Mouse (Mus musculus): ENCODE measurements around the gene Ccdc171. TPM values are rescaled to one million over a fixed set of nuclear protein-coding genes. Genes with fewer than 3 reads are reported as not detected.

Gene Ccdc171
- polyA plus RNA-seq, 1 experiment from 2014 or later, result 6.5 TPM

GRCm38 (mm10) chr4:83794930-83795459 is 269.6 kb downstream of the Ccdc171 start:
- WGBS, result 67% methylated on average over 5 of the region's 5 CpGs
- Histone ChIP-seq H3K4me3 (ENCODE audit: low read depth, low read length) (no peak overlapping the region), H3K36me3 (ENCODE audit: control insufficient read depth, insufficient read depth, low read length) (no peaks in the 10 kb centered on the region)

GRCm38 (mm10) chr4:83797976-83798375 is 272.6 kb downstream of the Ccdc171 start:
- ATAC-seq (ENCODE audit: insufficient number of reproducible peaks, insufficient read depth, low FRiP score, low read depth), result no peak
- Histone ChIP-seq H3K9ac (replicated peaks; ENCODE audit: low read depth, low read length) (no peak overlapping the region), H3K4me2 (replicated peaks; ENCODE audit: low read depth, low read length) (no peak overlapping the region)

More at GRCm38 (mm10) chr4:83794930-83795459, 269.6 kb downstream of the Ccdc171 start:
- H3K27ac ChIP-seq (ENCODE audit: low read length), result no peak overlapping the region
- no peaks in the 10 kb centered on the region for H3K27me3 ChIP-seq (ENCODE audit: control insufficient read depth, insufficient read depth, low read length)
- ATAC-seq (ENCODE audit: insufficient number of reproducible peaks, insufficient read depth, low FRiP score, low read depth), result no peak
- H3K4me1 ChIP-seq (ENCODE audit: control insufficient read depth, insufficient read depth, low read length), result no peaks in the 10 kb centered on the region
- no peak overlapping the region for H3K9ac ChIP-seq (replicated peaks; ENCODE audit: low read depth, low read length)
- no peaks in the 10 kb centered on the region for H3K9me3 ChIP-seq (ENCODE audit: control insufficient read depth, low read depth, low read length)
- no peak overlapping the region for H3K4me2 ChIP-seq (replicated peaks; ENCODE audit: low read depth, low read length)

GRCm38 (mm10) chr4:83798674-83799430 is 273.5 kb downstream of the Ccdc171 start:
- no peak for ATAC-seq (ENCODE audit: insufficient number of reproducible peaks, insufficient read depth, low FRiP score, low read depth)
- WGBS, result 62% methylated on average over 21 of the region's 21 CpGs
- Histone ChIP-seq H3K36me3 (ENCODE audit: control insufficient read depth, insufficient read depth, low read length) (no peaks in the 10 kb centered on the region), H3K9me3 (ENCODE audit: control insufficient read depth, low read depth, low read length) (no peaks in the 10 kb centered on the region), H3K4me1 (ENCODE audit: control insufficient read depth, insufficient read depth, low read length) (no peaks in the 10 kb centered on the region), H3K27ac (ENCODE audit: low read length) (no peak overlapping the region), H3K4me3 (ENCODE audit: low read depth, low read length) (no peak overlapping the region), H3K4me2 (replicated peaks; ENCODE audit: low read depth, low read length) (no peak overlapping the region), H3K9ac (replicated peaks; ENCODE audit: low read depth, low read length) (no peak overlapping the region), H3K27me3 (ENCODE audit: control insufficient read depth, insufficient read depth, low read length) (no peaks in the 10 kb centered on the region)

More at GRCm38 (mm10) chr4:83797976-83798375, 272.6 kb downstream of the Ccdc171 start:
- Histone ChIP-seq H3K27ac (ENCODE audit: low read length) (no peak overlapping the region), H3K4me3 (ENCODE audit: low read depth, low read length) (no peak overlapping the region), H3K36me3 (ENCODE audit: control insufficient read depth, insufficient read depth, low read length) (no peaks in the 10 kb centered on the region), H3K27me3 (ENCODE audit: control insufficient read depth, insufficient read depth, low read length) (no peaks in the 10 kb centered on the region), H3K9me3 (ENCODE audit: control insufficient read depth, low read depth, low read length) (no peaks in the 10 kb centered on the region), H3K4me1 (ENCODE audit: control insufficient read depth, insufficient read depth, low read length) (no peaks in the 10 kb centered on the region)
- WGBS, result 82% methylated on average over 14 of the region's 14 CpGs

- Histone ChIP-seq H3K4me1 (ENCODE audit: control insufficient read depth, insufficient read depth, low read length) (no peaks in the 10 kb centered on the region), H3K4me2 (replicated peaks; ENCODE audit: low read depth, low read length) (no peak overlapping the region), H3K9me3 (ENCODE audit: control insufficient read depth, low read depth, low read length) (no peaks in the 10 kb centered on the region), H3K27ac (ENCODE audit: low read length) (no peak overlapping the region), H3K27me3 (ENCODE audit: control insufficient read depth, insufficient read depth, low read length) (no peaks in the 10 kb centered on the region), H3K4me3 (ENCODE audit: low read depth, low read length) (no peak overlapping the region), H3K36me3 (ENCODE audit: control insufficient read depth, insufficient read depth, low read length) (no peaks in the 10 kb centered on the region), H3K9ac (replicated peaks; ENCODE audit: low read depth, low read length) (no peak overlapping the region)
- ATAC-seq (ENCODE audit: insufficient number of reproducible peaks, insufficient read depth, low FRiP score, low read depth), result no peak
- 68% methylated on average over 3 of the region's 3 CpGs for WGBS
Observed at GRCm38 (mm10) chr4:83800402-83800801, 275.1 kb downstream of the Ccdc171 start.

GRCm38 (mm10) chr4:83816925-83817324 is 291.6 kb downstream of the Ccdc171 start:
- no peak overlapping the region for H3K4me3 ChIP-seq (ENCODE audit: low read depth, low read length)
- H3K4me1 ChIP-seq (ENCODE audit: control insufficient read depth, insufficient read depth, low read length), result no peaks in the 10 kb centered on the region
- H3K27me3 ChIP-seq (ENCODE audit: control insufficient read depth, insufficient read depth, low read length), result no peaks in the 10 kb centered on the region
- no peak overlapping the region for H3K4me2 ChIP-seq (replicated peaks; ENCODE audit: low read depth, low read length)
- H3K27ac ChIP-seq (ENCODE audit: low read length), result no peak overlapping the region
- 92% methylated on average over 4 of the region's 4 CpGs for whole genome bisulfite sequencing
- no peak for ATAC-seq (ENCODE audit: insufficient number of reproducible peaks, insufficient read depth, low FRiP score, low read depth)
- H3K36me3 ChIP-seq (ENCODE audit: control insufficient read depth, insufficient read depth, low read length), result no peaks in the 10 kb centered on the region
- H3K9ac ChIP-seq (replicated peaks; ENCODE audit: low read depth, low read length), result no peak overlapping the region
- H3K9me3 ChIP-seq (ENCODE audit: control insufficient read depth, low read depth, low read length), result no peaks in the 10 kb centered on the region

GRCm38 (mm10) chr4:83829718-83830459 is 304.5 kb downstream of the Ccdc171 start:
- no peaks in the 10 kb centered on the region for H3K36me3 ChIP-seq (ENCODE audit: control insufficient read depth, insufficient read depth, low read length)
- 0 out of 2 replicates have a peak, but pooled peaks cover 3% of the 10 kb centered on the region for H3K4me1 ChIP-seq (ENCODE audit: control insufficient read depth, insufficient read depth, low read length)
- no peak for ATAC-seq (ENCODE audit: insufficient number of reproducible peaks, insufficient read depth, low FRiP score, low read depth)
- H3K4me2 ChIP-seq (replicated peaks; ENCODE audit: low read depth, low read length), result no peak overlapping the region
- WGBS, result 87% methylated on average over 4 of the region's 4 CpGs
- H3K9me3 ChIP-seq (ENCODE audit: control insufficient read depth, low read depth, low read length), result no peaks in the 10 kb centered on the region
- no peaks in the 10 kb centered on the region for H3K27me3 ChIP-seq (ENCODE audit: control insufficient read depth, insufficient read depth, low read length)
- no peak overlapping the region for H3K4me3 ChIP-seq (ENCODE audit: low read depth, low read length)
- H3K9ac ChIP-seq (replicated peaks; ENCODE audit: low read depth, low read length), result no peak overlapping the region
- no peak overlapping the region for H3K27ac ChIP-seq (ENCODE audit: low read length)

- H3K4me1 ChIP-seq (ENCODE audit: control insufficient read depth, insufficient read depth, low read length), result 0 out of 2 replicates have a peak, but pooled peaks cover 3% of the 10 kb centered on the region
- H3K9me3 ChIP-seq (ENCODE audit: control insufficient read depth, low read depth, low read length), result no peaks in the 10 kb centered on the region
- 57% methylated on average over 13 of the region's 13 CpGs for WGBS
- no peaks in the 10 kb centered on the region for H3K36me3 ChIP-seq (ENCODE audit: control insufficient read depth, insufficient read depth, low read length)
- H3K4me3 ChIP-seq (ENCODE audit: low read depth, low read length), result no peak overlapping the region
- H3K9ac ChIP-seq (replicated peaks; ENCODE audit: low read depth, low read length), result no peak overlapping the region
- H3K27me3 ChIP-seq (ENCODE audit: control insufficient read depth, insufficient read depth, low read length), result no peaks in the 10 kb centered on the region
- no peak overlapping the region for H3K4me2 ChIP-seq (replicated peaks; ENCODE audit: low read depth, low read length)
- no peak for ATAC-seq (ENCODE audit: insufficient number of reproducible peaks, insufficient read depth, low FRiP score, low read depth)
- no peak overlapping the region for H3K27ac ChIP-seq (ENCODE audit: low read length)
Observed at GRCm38 (mm10) chr4:83830891-83831880, 305.8 kb downstream of the Ccdc171 start.

- no peaks in the 10 kb centered on the region for H3K27me3 ChIP-seq (ENCODE audit: control insufficient read depth, insufficient read depth, low read length)
- no peak overlapping the region for H3K4me3 ChIP-seq (ENCODE audit: low read depth, low read length)
- no peak for ATAC-seq (ENCODE audit: insufficient number of reproducible peaks, insufficient read depth, low FRiP score, low read depth)
- WGBS, result 67% methylated on average over 2 of the region's 2 CpGs
- no peak overlapping the region for H3K4me2 ChIP-seq (replicated peaks; ENCODE audit: low read depth, low read length)
- H3K27ac ChIP-seq (ENCODE audit: low read length), result no peak overlapping the region
- H3K9ac ChIP-seq (replicated peaks; ENCODE audit: low read depth, low read length), result no peak overlapping the region
- H3K4me1 ChIP-seq (ENCODE audit: control insufficient read depth, insufficient read depth, low read length), result no peaks in the 10 kb centered on the region
- no peaks in the 10 kb centered on the region for H3K9me3 ChIP-seq (ENCODE audit: control insufficient read depth, low read depth, low read length)
- no peaks in the 10 kb centered on the region for H3K36me3 ChIP-seq (ENCODE audit: control insufficient read depth, insufficient read depth, low read length)
Observed at GRCm38 (mm10) chr4:83839077-83839476, 313.7 kb downstream of the Ccdc171 start.

All from stomach, embryonic 14.5 days (tissue).